In genomic region chr7:99091915-99092645, GRCm38 (mm10) we compare ENCODE assay signal across 15 mouse cellular contexts.
"Had no signal": no experiment of that assay in that cellular context is flagged by ENCODE, and none has a peak within 500 bp of the region (broad histone marks: within the 10 kb centered on the region; RNA-seq: fewer than 3 reads in every experiment).

No protein-coding gene starts in this region.

- H3K9me3 ChIP-seq: limb, embryonic 12.5 days; liver, embryonic 13.5 days; midbrain, embryonic 15.5 days; neural tube, embryonic 12.5 days had no signal

- H3K27ac ChIP-seq: layer of hippocampus, adult 2 months; limb, embryonic 12.5 days; liver, embryonic 13.5 days; midbrain, embryonic 15.5 days; neural tube, embryonic 12.5 days had no signal

- H3K4me3 ChIP-seq: layer of hippocampus, adult 2 months; limb, embryonic 12.5 days; liver, embryonic 13.5 days; midbrain, embryonic 15.5 days; neural tube, embryonic 12.5 days had no signal

- ATAC-seq: inflammation-experienced regulatory T-cells, adult 6 months; intestine, postnatal 0 days; lung, postnatal 0 days; midbrain, embryonic 15.5 days had no signal

- H3K4me1 ChIP-seq: limb, embryonic 12.5 days; midbrain, embryonic 15.5 days; neural tube, embryonic 12.5 days had no signal

- DNase-seq: kidney, adult 9 months; kidney, postnatal 36 days; liver, embryonic 13.5 days; lung, adult 2 months; lung, postnatal 36 days; right cerebral cortex, postnatal 25 days; thymus, adult 18-20 months; thymus, postnatal 14 days had no signal

- H3K36me3 ChIP-seq: midbrain, embryonic 15.5 days; neural tube, embryonic 12.5 days had no signal

- H3K4me2 ChIP-seq: limb, embryonic 12.5 days; liver, embryonic 13.5 days; midbrain, embryonic 15.5 days; neural tube, embryonic 12.5 days had no signal

- H3K27me3 ChIP-seq: limb, embryonic 12.5 days; liver, embryonic 13.5 days; midbrain, embryonic 15.5 days; neural tube, embryonic 12.5 days had no signal

- H3K9ac ChIP-seq: limb, embryonic 12.5 days; liver, embryonic 13.5 days; midbrain, embryonic 15.5 days; neural tube, embryonic 12.5 days had no signal
